In genomic region chr6:91125228-91125585, GRCm38 (mm10) we compare ENCODE assay signal across 25 mouse cellular contexts. TPM values are rescaled to one million over a fixed set of nuclear protein-coding genes. Genes with fewer than 3 reads are reported as not detected.
DNase-seq lines count a peak whose midpoint lies in the region; ATAC-seq and TF ChIP-seq lines count a peak whose summit lies in the region.
"Had no signal": no experiment of that assay in that cellular context is flagged by ENCODE, and none has a peak within 500 bp of the region (broad histone marks: within the 10 kb centered on the region; RNA-seq: fewer than 3 reads in every experiment).

No protein-coding gene starts in this region.

- H3K27me3 ChIP-seq in heart, adult 2 months (ENCODE audit: control insufficient read depth, insufficient read depth, low read length): no peaks in the 10 kb centered on the region; the same call in 1 of the 2 replicates
- H3K27me3 ChIP-seq in heart, embryonic 16.5 days (ENCODE audit: control insufficient read depth, insufficient read depth, low read length): no peaks in the 10 kb centered on the region
- H3K27me3 ChIP-seq in kidney, adult 2 months (replicated peaks; ENCODE audit: control insufficient read depth, insufficient read depth, low read length): no peaks in the 10 kb centered on the region
- H3K27me3 ChIP-seq: CH12.LX; forebrain, embryonic 13.5 days; Patski had no signal

- TF ChIP-seq POLR2A in heart, adult 2 months (IDR thresholded peaks at IDR 0.05; ENCODE audit: insufficient read depth, low read depth, low read length): no peak
- no peak for TF ChIP-seq POLR2A in kidney, adult 2 months (IDR thresholded peaks at IDR 0.05; ENCODE audit: low read depth, low read length)

- peak overlapping the region; percentile 45 for H3K27ac ChIP-seq in heart, adult 2 months
- H3K27ac ChIP-seq in heart, embryonic 16.5 days (ENCODE audit: low read length): peak overlapping the region; percentile 41; the same call in 1 of the 2 replicates
- no peak overlapping the region for H3K27ac ChIP-seq in kidney, adult 2 months (ENCODE audit: insufficient read depth, low read depth, low read length)
- H3K27ac ChIP-seq: forebrain, embryonic 10.5 days; forebrain, embryonic 13.5 days; hindbrain, embryonic 14.5 days; hindbrain, postnatal 0 days had no signal

- DNase-seq in heart, adult 2 months: no peak
- no peak for DNase-seq in heart, postnatal 14 days
- DNase-seq in heart, adult 11 months: no peak
- DNase-seq in kidney, adult 2 months: peak; percentile 65
- DNase-seq in kidney, adult 18-20 months: no peak
- DNase-seq: adrenal gland, postnatal 10 days; adrenal gland, postnatal 36 days; B cell, adult 2 months; cerebellum, adult 18-20 months; cerebellum, adult 9-10 months; cerebellum, postnatal 14 days; gastrocnemius, postnatal 25 days; heart, postnatal 36 days had no signal

- H3K4me1 ChIP-seq in heart, adult 2 months (ENCODE audit: control insufficient read depth, insufficient read depth, low read length): peaks cover 3% of the 10 kb centered on the region; the same call in 1 of the 2 replicates
- H3K4me1 ChIP-seq in heart, embryonic 16.5 days (ENCODE audit: control insufficient read depth, insufficient read depth, low read length): peaks cover 17% of the 10 kb centered on the region
- peaks cover 7% of the 10 kb centered on the region; the same call in 1 of the 2 replicates for H3K4me1 ChIP-seq in kidney, adult 2 months (ENCODE audit: control insufficient read depth, insufficient read depth, low read length)
- H3K4me1 ChIP-seq: forebrain, embryonic 13.5 days had no signal

- WGBS in heart, adult 2 months: 54% methylated on average over 2 of the region's 2 CpGs
- WGBS in heart, embryonic 16.5 days: 55% methylated on average over 2 of the region's 2 CpGs
- WGBS in kidney, adult 2 months: 23% methylated on average over 2 of the region's 2 CpGs

- no peaks in the 10 kb centered on the region; the same call in 1 of the 2 replicates for H3K36me3 ChIP-seq in heart, adult 2 months (ENCODE audit: control insufficient read depth, insufficient read depth, low read length)
- no peaks in the 10 kb centered on the region for H3K36me3 ChIP-seq in heart, embryonic 16.5 days (ENCODE audit: control insufficient read depth, insufficient read depth)
- no peaks in the 10 kb centered on the region for H3K36me3 ChIP-seq in kidney, adult 2 months (ENCODE audit: control insufficient read depth, insufficient read depth, low read length)
- H3K36me3 ChIP-seq: forebrain, embryonic 10.5 days; G1E; heart, embryonic 12.5 days had no signal

- no peak overlapping the region for H3K4me3 ChIP-seq in heart, adult 2 months
- H3K4me3 ChIP-seq in heart, embryonic 16.5 days (ENCODE audit: low read length): no peak overlapping the region
- no peak overlapping the region for H3K4me3 ChIP-seq in kidney, adult 2 months (ENCODE audit: insufficient read depth, low read depth, low read length)
- H3K4me3 ChIP-seq: forebrain, embryonic 10.5 days; forebrain, embryonic 13.5 days; heart, embryonic 12.5 days had no signal

- no peak overlapping the region; the same call in 1 of the 2 replicates for H3K4me2 ChIP-seq in heart, embryonic 16.5 days (ENCODE audit: low read depth, low read length)
- H3K4me2 ChIP-seq: forebrain, embryonic 13.5 days; heart, embryonic 12.5 days; hindbrain, embryonic 14.5 days had no signal

- 0 out of 2 replicates have a peak, but pooled peaks cover 3% of the 10 kb centered on the region for H3K9me3 ChIP-seq in heart, embryonic 16.5 days (replicated peaks; ENCODE audit: control insufficient read depth, low read length)
- H3K9me3 ChIP-seq: forebrain, embryonic 13.5 days had no signal

- intact Hi-C loops in heart, adult 2 months (cut with DNase I): loop anchor here (1.0 kb wide), 1 partner anchor 142 kb away; no protein-coding TSS in a partner anchor
- intact Hi-C loops in heart, postnatal 14 days (cut with DNase I): no loop called here

- TF ChIP-seq CTCF in heart, adult 2 months (IDR thresholded peaks at IDR 0.05): no peak
- no peak for TF ChIP-seq CTCF in kidney, adult 2 months (conservative IDR thresholded peaks at IDR 0.05; ENCODE audit: insufficient read depth, insufficient read length, low read depth, low read length)

- ATAC-seq in heart, embryonic 16.5 days (replicated peaks; ENCODE audit: extremely low read depth, insufficient read depth, low FRiP score): no peak
- peak; percentile 9 for ATAC-seq in inflammation-experienced regulatory T-cells, adult 6 months
- ATAC-seq: forebrain, embryonic 13.5 days; forebrain, embryonic 16.5 days; hindbrain, postnatal 0 days; intestine, postnatal 0 days; Patski had no signal

- no peak overlapping the region for H3K9ac ChIP-seq in heart, adult 2 months (ENCODE audit: low read depth, low read length)
- H3K9ac ChIP-seq in heart, embryonic 16.5 days (ENCODE audit: low read length): no peak overlapping the region
- H3K9ac ChIP-seq: forebrain, embryonic 13.5 days; heart, embryonic 12.5 days; hindbrain, embryonic 14.5 days had no signal

- no peak for TF ChIP-seq EP300 in heart, adult 2 months (IDR thresholded peaks at IDR 0.05; ENCODE audit: insufficient read depth, low read depth, low read length)

- no peaks in the 10 kb centered on the region for H3K79me2 ChIP-seq in heart, adult 2 months (replicated peaks; ENCODE audit: control insufficient read depth, insufficient read depth, low read length)

RNA-seq across cellular contexts. Expression of gene Nup210, which starts 8.6 kb away (rescaled TPM):
- total RNA-seq in heart, adult 2 months (2021): 1 to 10 TPM; 2.5 to 3.4 TPM
- 2.4 and 6.4 TPM in 2 replicates for polyA plus RNA-seq in heart, adult 2 months (2012; rRNA removed)
- total RNA-seq in heart, postnatal 14 days (2021): 1 to 10 TPM; 4.5 to 6.0 TPM
- polyA plus RNA-seq in heart, embryonic 16.5 days (2015; fragmentation: Nextera tagmentation; extraction: Ambion mirVana): 10.9 and 11.2 TPM in 2 replicates
- 16.7 and 18.5 TPM in 2 replicates for polyA plus RNA-seq in kidney, adult 2 months (2012; rRNA removed)
- polyA plus RNA-seq in inflammation-experienced regulatory T-cells, adult 6 months (2017; shearing (Covaris generic)): 10 to 100 TPM; 51.5 to 81.0 (median 66.2) TPM

RNA-seq across cellular contexts. Expression of gene Hdac11, which starts 31.3 kb away (rescaled TPM):
- 10 to 100 TPM; 17.4 to 18.4 TPM for total RNA-seq in heart, adult 2 months (2021)
- 22.7 and 28.4 TPM in 2 replicates for polyA plus RNA-seq in heart, adult 2 months (2012; rRNA removed)
- 10 to 100 TPM; 11.5 to 11.8 TPM for total RNA-seq in heart, postnatal 14 days (2021)
- polyA plus RNA-seq in heart, embryonic 16.5 days (2015; fragmentation: Nextera tagmentation; extraction: Ambion mirVana): 10.8 and 12.4 TPM in 2 replicates
- polyA plus RNA-seq in kidney, adult 2 months (2012; rRNA removed): 43.5 and 46.7 TPM in 2 replicates
- 1 to 10 TPM in 2 of 3 experiments, under 1 TPM in 1; 0.80 to 1.5 (median 1.4) TPM for polyA plus RNA-seq in inflammation-experienced regulatory T-cells, adult 6 months (2017; shearing (Covaris generic))
